Mouse (Mus musculus) liver, postnatal 0 days (tissue): ENCODE results near the gene Itsn1. TPM values are rescaled to one million over a fixed set of nuclear protein-coding genes. Genes with fewer than 3 reads are reported as not detected.

Experiments used
- ATAC-seq: fragments of 200-750 bp; cut with Nextera tagmentation; 2 replicates; pipeline ENCODE4 v1.8.0; 2017; ENCODE audit warnings: mild to moderate bottlenecking, moderate library complexity
- DNase-seq: peaks from one replicate; pipeline ENCODE4 v3.0.0-alpha.2; 2016
- H3K27ac ChIP-seq: fragments of 300-500 bp; sonication (generic); 2 replicates; pipeline ENCODE4 v1.5.1; 2014; ENCODE audit warnings: antibody characterized with exemption, moderate library complexity, mild to moderate bottlenecking, low read depth
- H3K27me3 ChIP-seq: fragments of 300-500 bp; sonication (generic); 2 replicates; pipeline ENCODE4 v1.6.1; 2014; ENCODE audit warnings: low read length, control low read depth, mixed read lengths; ENCODE audit not compliant: insufficient read depth
- H3K36me3 ChIP-seq: fragments of 300-500 bp; sonication (generic); replicated peaks from 2 replicates; pipeline ENCODE4 v1.6.1; 2014; ENCODE audit warnings: mild to moderate bottlenecking, control low read depth, low read length, moderate library complexity, mixed read lengths; ENCODE audit not compliant: insufficient read depth
- H3K4me1 ChIP-seq: fragments of 300-500 bp; sonication (generic); 2 replicates; pipeline ENCODE4 v1.6.1; 2014; ENCODE audit warnings: antibody characterized with exemption, mild to moderate bottlenecking, control low read depth; ENCODE audit not compliant: insufficient read depth
- H3K4me2 ChIP-seq: fragments of 300-500 bp; sonication (generic); 2 replicates; pipeline ENCODE4 v1.6.1; 2014; ENCODE audit warnings: low read depth, mild to moderate bottlenecking, low read length, moderate library complexity, mixed read lengths
- H3K4me3 ChIP-seq: fragments of 300-500 bp; sonication (generic); 2 replicates; pipeline ENCODE4 v1.5.1; 2014; ENCODE audit warnings: low read depth, low read length
- H3K9ac ChIP-seq: fragments of 300-500 bp; sonication (generic); replicated peaks from 2 replicates; pipeline ENCODE4 v1.6.1; 2014; ENCODE audit warnings: mild to moderate bottlenecking, moderate library complexity
- H3K9me3 ChIP-seq: fragments of 300-500 bp; sonication (generic); 2 replicates; pipeline ENCODE4 v1.6.1; 2016; ENCODE audit warnings: mild to moderate bottlenecking, control low read depth, low read length, mixed read lengths
- CTCF ChIP-seq: sonication (generic); IDR thresholded peaks from 2 replicates; pipeline ENCODE4 v1.5.1; 2016; ENCODE audit warnings: antibody characterized with exemption, low read depth
- EP300 ChIP-seq: IDR thresholded peaks from 2 replicates; pipeline ENCODE4 v1.6.1; 2016; ENCODE audit warnings: antibody characterized with exemption, low read depth, mild to moderate bottlenecking
- WGBS: fragments of 180-500 bp; shearing (Covaris S2); extraction: QIAGEN DNeasy Blood & Tissue Kit; methylation state at CpG from one replicate; pipeline ENCODE4 v1.1.7; 2014; ENCODE audit not compliant: insufficient replicate concordance; 5-methylcytosine and 5-hydroxymethylcytosine counted together
- polyA plus RNA-seq: library from polyadenylated mRNA; unstranded; fragments of >200 nt; fragmentation: Nextera tagmentation; extraction: Ambion mirVana; gene quantifications from 2 replicates; pipeline ENCODE4 v1.2.1, GENCODE M21; 2015

The Itsn1 gene
- polyA plus RNA-seq, 1 experiment from 2014 or later: 19.7 TPM

- 91% methylated on average over 6 of the region's 6 CpGs for WGBS
- Histone ChIP-seq H3K4me1 (peaks cover 7% of the 10 kb centered on the region), H3K27me3 (no peaks in the 10 kb centered on the region), H3K9ac (no peak overlapping the region), H3K9me3 (no peaks in the 10 kb centered on the region), H3K27ac (no peak overlapping the region), H3K4me3 (no peak overlapping the region), H3K4me2 (no peak overlapping the region), H3K36me3 (peaks cover 13% of the 10 kb centered on the region; the same call in 1 of the 2 replicates)
- DNase-seq (no peak), ATAC-seq (no peak)
- TF ChIP-seq EP300 (no peak), CTCF (no peak)
Observed at GRCm38 (mm10) chr16:91835790-91836189, 106.7 kb downstream of the Itsn1 start.

- Histone ChIP-seq H3K4me2 (no peak overlapping the region), H3K36me3 (peaks cover 16% of the 10 kb centered on the region), H3K4me1 (peaks cover 7% of the 10 kb centered on the region), H3K9me3 (no peaks in the 10 kb centered on the region), H3K27ac (no peak overlapping the region), H3K4me3 (no peak overlapping the region), H3K9ac (no peak overlapping the region), H3K27me3 (no peaks in the 10 kb centered on the region)
- no peak for TF ChIP-seq CTCF
- TF ChIP-seq EP300: no peak
- WGBS: 84% methylated on average over 18 of the region's 18 CpGs
- no peak for DNase-seq
- no peak for ATAC-seq
Observed at GRCm38 (mm10) chr16:91836592-91837557, 107.8 kb downstream of the Itsn1 start.

DNA sequence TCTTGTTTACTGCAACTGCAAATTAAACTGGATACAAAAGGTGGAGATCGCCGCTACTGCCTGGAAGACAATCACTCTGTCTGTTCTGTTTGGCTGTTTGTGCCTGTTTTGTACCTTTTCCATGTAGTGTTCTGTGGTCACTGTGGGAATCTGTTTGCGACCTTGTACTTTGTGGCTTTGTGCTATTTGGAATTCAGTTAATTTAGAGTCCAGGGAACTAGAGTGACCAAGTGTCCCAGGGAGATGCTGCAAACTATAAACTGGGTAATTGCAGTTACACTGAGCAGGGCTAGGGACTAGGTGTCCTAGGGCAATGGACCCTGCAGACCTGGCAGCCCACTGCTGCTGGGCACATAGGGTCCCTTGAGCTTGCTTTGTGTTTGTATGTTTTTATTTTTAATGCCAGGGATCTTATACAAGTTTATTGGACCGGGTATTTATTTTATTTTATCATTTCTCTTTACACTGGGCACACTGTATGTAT lies 108.5 kb downstream of the Itsn1 start:
- Histone ChIP-seq H3K9ac (no peak overlapping the region), H3K4me3 (no peak overlapping the region), H3K4me1 (peaks cover 7% of the 10 kb centered on the region), H3K36me3 (peaks cover 20% of the 10 kb centered on the region), H3K27ac (no peak overlapping the region), H3K9me3 (no peaks in the 10 kb centered on the region), H3K4me2 (no peak overlapping the region), H3K27me3 (no peaks in the 10 kb centered on the region)
- WGBS: 88% methylated on average over 4 of the region's 4 CpGs
- TF ChIP-seq EP300 (no peak), CTCF (no peak)
- DNase-seq (no peak), ATAC-seq (no peak)

GRCm38 (mm10) chr16:91838771-91839170 lies 109.7 kb downstream of the Itsn1 start:
- DNase-seq (no peak), ATAC-seq (no peak; the same call in 1 of the 2 replicates)
- H3K4me2 ChIP-seq: no peak overlapping the region
- H3K4me1 ChIP-seq: peaks cover 2% of the 10 kb centered on the region
- H3K27me3 ChIP-seq: no peaks in the 10 kb centered on the region
- WGBS: 80% methylated on average over 11 of the region's 11 CpGs
- peaks cover 27% of the 10 kb centered on the region for H3K36me3 ChIP-seq
- no peak overlapping the region for H3K9ac ChIP-seq
- no peak overlapping the region for H3K27ac ChIP-seq
- TF ChIP-seq EP300 (no peak), CTCF (peak; percentile 26; the same call in 1 of the 2 replicates)
- H3K9me3 ChIP-seq: no peaks in the 10 kb centered on the region
- no peak overlapping the region for H3K4me3 ChIP-seq

DNA sequence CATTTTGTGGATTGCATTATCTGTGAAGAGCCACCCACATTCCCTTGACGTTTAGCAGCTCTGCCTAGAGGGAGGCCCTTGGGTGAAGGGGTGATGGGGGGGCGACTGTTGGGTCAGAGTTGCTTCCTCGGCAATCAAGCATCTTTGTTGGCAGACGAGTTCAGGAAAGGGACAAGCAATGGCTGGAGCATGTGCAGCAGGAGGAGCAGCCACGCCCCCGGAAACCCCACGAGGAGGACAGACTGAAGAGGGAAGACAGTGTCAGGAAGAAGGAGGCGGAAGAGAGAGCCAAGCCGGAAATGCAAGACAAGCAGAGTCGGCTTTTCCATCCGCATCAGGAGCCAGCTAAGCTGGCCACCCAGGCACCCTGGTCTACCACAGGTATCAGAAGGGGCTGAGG lies 110.4 kb downstream of the Itsn1 start:
- H3K9ac ChIP-seq: no peak overlapping the region
- TF ChIP-seq EP300: no peak
- no peak for TF ChIP-seq CTCF
- H3K4me2 ChIP-seq: no peak overlapping the region
- 0 out of 2 replicates have a peak overlapping the region, but pooled peaks have one; percentile 1 for H3K27ac ChIP-seq
- no peaks in the 10 kb centered on the region; the same call in 1 of the 2 replicates for H3K4me1 ChIP-seq
- WGBS: 68% methylated on average over 11 of the region's 11 CpGs
- DNase-seq: peak; percentile 50
- H3K4me3 ChIP-seq: no peak overlapping the region
- H3K27me3 ChIP-seq: no peaks in the 10 kb centered on the region
- peak; percentile 29 for ATAC-seq
- peaks cover 30% of the 10 kb centered on the region for H3K36me3 ChIP-seq
- H3K9me3 ChIP-seq: no peaks in the 10 kb centered on the region

DNA sequence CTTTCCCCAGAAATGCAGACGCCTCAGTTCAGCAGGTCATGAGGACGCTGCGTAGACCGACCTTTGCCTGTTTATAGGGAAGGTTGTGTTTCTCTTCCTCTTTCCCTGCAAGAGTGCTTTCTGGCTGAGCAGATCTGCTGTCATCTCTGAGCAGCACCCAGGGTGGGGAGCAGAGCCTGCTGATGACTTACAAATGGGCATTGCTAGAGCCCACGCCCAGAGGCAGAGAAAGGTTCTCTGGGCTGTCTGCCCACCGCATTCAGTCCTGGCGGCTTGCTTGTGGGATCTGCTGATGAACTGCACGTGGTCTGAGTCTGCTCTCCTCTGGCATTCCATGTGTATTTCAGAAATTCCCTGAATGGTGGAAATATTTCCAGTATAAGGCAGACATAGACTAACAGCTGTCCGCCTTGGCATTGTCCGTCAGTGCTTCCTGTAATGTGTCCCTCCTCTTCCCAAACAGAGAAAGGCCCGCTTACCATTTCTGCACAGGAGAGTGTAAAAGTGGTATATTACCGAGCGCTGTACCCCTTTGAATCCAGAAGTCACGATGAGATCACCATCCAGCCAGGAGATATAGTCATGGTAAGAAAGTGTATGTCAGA lies 112.0 kb downstream of the Itsn1 start:
- WGBS: 67% methylated on average over 14 of the region's 14 CpGs
- no peaks in the 10 kb centered on the region for H3K9me3 ChIP-seq
- H3K36me3 ChIP-seq: peaks cover 30% of the 10 kb centered on the region
- H3K4me1 ChIP-seq: no peaks in the 10 kb centered on the region; the same call in 1 of the 2 replicates
- no peak overlapping the region for H3K4me2 ChIP-seq
- no peak overlapping the region for H3K9ac ChIP-seq
- H3K4me3 ChIP-seq: no peak overlapping the region
- ATAC-seq (peak; percentile 53), DNase-seq (no peak)
- no peak for TF ChIP-seq CTCF
- TF ChIP-seq EP300: no peak
- H3K27ac ChIP-seq: no peak overlapping the region
- H3K27me3 ChIP-seq: no peaks in the 10 kb centered on the region
